In genomic region chr6:129451411-129452039, GRCm38 (mm10) we compare ENCODE assay signal across 9 mouse cellular contexts. TPM values are rescaled to one million over a fixed set of nuclear protein-coding genes. Genes with fewer than 3 reads are reported as not detected.
DNase-seq lines count a peak whose midpoint lies in the region; ATAC-seq and TF ChIP-seq lines count a peak whose summit lies in the region.
"Had no signal": no experiment of that assay in that cellular context is flagged by ENCODE, and none has a peak within 500 bp of the region (broad histone marks: within the 10 kb centered on the region; RNA-seq: fewer than 3 reads in every experiment).

Gene Clec1a (minus strand): TSS chr6:129452000.

- H3K9me3 ChIP-seq in heart, embryonic 11.5 days (replicated peaks; ENCODE audit: control insufficient read depth, low read length) = no peaks in the 10 kb centered on the region
- H3K9me3 ChIP-seq: embryonic facial prominence, embryonic 12.5 days had no signal

- DNase-seq in cerebellum, postnatal 14 days = peak; percentile 37 to 49
- DNase-seq in cerebellum, adult 8-10 months = no peak
- DNase-seq in ovary, adult 18-20 months (ENCODE audit: low spot score) = peak; percentile 24
- DNase-seq in ovary, postnatal 10 days (ENCODE audit: low spot score) = no peak
- peak; percentile 70 to 77 for DNase-seq in kidney, postnatal 25 days

- TF ChIP-seq CTCF in olfactory bulb, adult 2 months (IDR thresholded peaks at IDR 0.05; ENCODE audit: insufficient read depth, low read depth, low read length) = no peak

- H3K9ac ChIP-seq in heart, embryonic 11.5 days (ENCODE audit: low read depth, low read length) = no peak within 1 kb of the TSS
- H3K9ac ChIP-seq: embryonic facial prominence, embryonic 12.5 days had no signal

- H3K4me3 ChIP-seq in heart, embryonic 11.5 days (ENCODE audit: low read depth, low read length) = no peak within 1 kb of the TSS
- peak within 1 kb of the TSS; percentile 22 for H3K4me3 ChIP-seq in olfactory bulb, adult 2 months (ENCODE audit: insufficient read depth, low read depth, low read length)
- H3K4me3 ChIP-seq: embryonic facial prominence, embryonic 12.5 days had no signal

- no peaks in the 10 kb centered on the region for H3K36me3 ChIP-seq in heart, embryonic 11.5 days (ENCODE audit: control insufficient read depth, insufficient read depth, low read length)
- H3K36me3 ChIP-seq: embryonic facial prominence, embryonic 12.5 days had no signal

- H3K27ac ChIP-seq in heart, embryonic 11.5 days (ENCODE audit: low read depth, low read length) = no peak within 1 kb of the TSS
- peak within 1 kb of the TSS; percentile 38 for H3K27ac ChIP-seq in olfactory bulb, adult 2 months (ENCODE audit: insufficient read depth, low read depth, low read length)
- H3K27ac ChIP-seq: embryonic facial prominence, embryonic 12.5 days had no signal

- peak within 1 kb of the TSS; percentile 11; the same call in 1 of the 2 replicates for H3K4me2 ChIP-seq in heart, embryonic 11.5 days
- H3K4me2 ChIP-seq: embryonic facial prominence, embryonic 12.5 days had no signal

- 51% methylated on average over 13 of the region's 13 CpGs for WGBS in heart, embryonic 11.5 days (ENCODE audit: insufficient replicate concordance)
- WGBS in olfactory bulb, adult 2 months = 29% methylated on average over 13 of the region's 13 CpGs

- TF ChIP-seq POLR2A in olfactory bulb, adult 2 months (IDR thresholded peaks at IDR 0.05; ENCODE audit: insufficient read depth, low read depth, low read length) = no peak

- no peaks in the 10 kb centered on the region for H3K4me1 ChIP-seq in heart, embryonic 11.5 days (ENCODE audit: control insufficient read depth, insufficient read depth, low read length)
- H3K4me1 ChIP-seq in olfactory bulb, adult 2 months (ENCODE audit: control insufficient read depth, insufficient read depth, low read length) = peaks cover 4% of the 10 kb centered on the region
- H3K4me1 ChIP-seq: embryonic facial prominence, embryonic 12.5 days had no signal

- H3K27me3 ChIP-seq in heart, embryonic 11.5 days (ENCODE audit: control insufficient read depth, insufficient read depth, low read length) = no peaks in the 10 kb centered on the region
- H3K27me3 ChIP-seq: embryonic facial prominence, embryonic 12.5 days had no signal

- ATAC-seq in heart, embryonic 11.5 days (replicated peaks; ENCODE audit: insufficient number of reproducible peaks, low FRiP score, low TSS enrichment) = no peak
- no peak for ATAC-seq in erythroid progenitor cell, adult 5-6 weeks (replicated peaks; ENCODE audit: low FRiP score, poor library complexity, severe bottlenecking)

RNA-seq across cellular contexts. Expression of gene Clec1a, which starts in this region (rescaled TPM):
- polyA plus RNA-seq in heart, embryonic 11.5 days (2014; fragmentation: Nextera tagmentation; extraction: Ambion mirVana) = 0.18 and 0.86 TPM in 2 replicates
- not detected in 2 replicates for polyA plus RNA-seq in olfactory bulb, adult 2 months (2012; ENCODE audit: insufficient read depth, insufficient read length, low replicate concordance, missing spikeins)
- total RNA-seq in erythroid progenitor cell, adult 5-6 weeks (2015; ENCODE audit: low replicate concordance) = not detected in 2 replicates
- 2.0 TPM in 1 of 2 replicates, not detected in the other for total RNA-seq in erythroid progenitor cell, adult 5-6 weeks (2017; ENCODE audit: low replicate concordance)

Comparison
In these comparisons a context has a peak if more than half of its experiments do, and no peak if none do; other contexts are left out.
1. DNase-seq: peak in cerebellum, postnatal 14 days (2 of 2), ovary, adult 18-20 months (single experiment) and kidney, postnatal 25 days (2 of 2); none in cerebellum, adult 8-10 months (single experiment) and ovary, postnatal 10 days (single experiment).